Mouse (Mus musculus): ENCODE measurements around the gene Pak2.
"Not testable (repeated sequence)": the region's sequence is repeated elsewhere in the genome, so short reads cannot be mapped to it uniquely, and the experiment has no call there.

Pak2 gene

DNA sequence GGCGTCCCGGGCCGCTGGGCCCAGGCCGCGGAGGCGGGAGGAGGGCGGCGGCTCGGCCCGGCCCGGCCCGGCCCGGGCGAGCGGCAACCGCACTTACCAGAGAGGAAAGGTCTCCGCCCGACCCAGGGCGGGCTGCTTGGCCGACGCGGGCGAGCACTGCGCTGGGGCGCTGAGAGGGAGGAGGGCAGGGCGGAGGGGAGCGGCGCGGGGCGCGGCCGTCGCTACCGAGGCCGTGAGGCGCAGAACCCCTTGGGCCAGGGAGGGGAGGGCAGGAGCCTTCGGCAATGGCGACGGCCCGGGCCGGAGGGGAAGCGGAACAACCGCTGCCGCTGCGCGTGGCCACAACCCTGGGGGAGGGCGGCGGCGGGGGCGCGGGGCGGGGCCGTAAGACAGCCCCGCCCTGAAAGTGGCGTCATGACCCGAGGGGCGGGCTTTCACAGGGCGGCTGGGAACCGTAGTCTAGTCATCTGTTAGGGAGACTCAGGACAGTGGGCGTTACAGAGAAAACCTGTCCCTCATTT lies at the start of gene Pak2:
Gene Pak2, minus strand, starts transcription at position 352 of the 521 bp plus-strand sequence.
- peak; percentile 65 to 88 for DNase-seq (ENCODE audit: low spot score in 2 of 2)

DNA sequence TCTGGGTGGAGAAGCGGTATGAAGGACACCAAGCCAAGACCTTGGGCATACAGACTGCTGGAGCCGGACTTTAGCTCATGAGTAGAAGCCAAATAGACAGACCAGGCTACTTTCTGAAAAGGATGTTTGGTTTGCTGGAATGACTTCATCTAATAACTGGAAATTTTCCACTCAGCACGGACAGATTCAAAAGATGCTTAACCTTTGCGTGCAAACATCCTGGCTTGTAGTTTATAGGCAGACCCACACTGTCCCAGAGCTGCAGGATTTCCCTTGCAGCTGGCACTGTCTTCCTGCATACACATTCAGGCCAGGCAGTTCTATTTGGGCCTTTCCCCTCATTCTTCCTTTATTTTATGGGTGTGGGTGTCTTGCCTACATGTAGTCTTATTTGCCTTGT lies 47.9 kb upstream of the Pak2 start:
- no peak for DNase-seq (ENCODE audit: low spot score in 2 of 2)

DNA sequence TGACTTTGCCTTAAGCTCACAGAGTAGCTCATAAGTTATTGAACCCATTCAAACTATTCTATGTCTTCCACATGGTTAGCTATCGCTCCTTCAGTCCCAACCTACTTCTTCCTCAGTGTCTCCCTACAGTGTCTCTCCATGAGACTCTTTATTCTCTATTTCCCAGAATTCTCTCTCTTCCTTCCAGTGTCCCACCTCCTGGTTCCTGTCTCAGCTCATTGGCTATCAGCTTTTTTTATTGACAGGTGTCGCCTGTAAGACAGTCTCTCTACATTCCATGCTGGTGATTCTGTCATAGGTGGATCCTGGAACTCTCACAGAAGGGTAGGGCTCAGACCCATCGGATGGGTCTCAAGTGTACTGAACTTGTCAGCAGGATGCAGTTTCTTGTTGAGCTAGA lies 46.2 kb upstream of the Pak2 start:
- DNase-seq (ENCODE audit: low spot score in 2 of 2), result no peak

DNA sequence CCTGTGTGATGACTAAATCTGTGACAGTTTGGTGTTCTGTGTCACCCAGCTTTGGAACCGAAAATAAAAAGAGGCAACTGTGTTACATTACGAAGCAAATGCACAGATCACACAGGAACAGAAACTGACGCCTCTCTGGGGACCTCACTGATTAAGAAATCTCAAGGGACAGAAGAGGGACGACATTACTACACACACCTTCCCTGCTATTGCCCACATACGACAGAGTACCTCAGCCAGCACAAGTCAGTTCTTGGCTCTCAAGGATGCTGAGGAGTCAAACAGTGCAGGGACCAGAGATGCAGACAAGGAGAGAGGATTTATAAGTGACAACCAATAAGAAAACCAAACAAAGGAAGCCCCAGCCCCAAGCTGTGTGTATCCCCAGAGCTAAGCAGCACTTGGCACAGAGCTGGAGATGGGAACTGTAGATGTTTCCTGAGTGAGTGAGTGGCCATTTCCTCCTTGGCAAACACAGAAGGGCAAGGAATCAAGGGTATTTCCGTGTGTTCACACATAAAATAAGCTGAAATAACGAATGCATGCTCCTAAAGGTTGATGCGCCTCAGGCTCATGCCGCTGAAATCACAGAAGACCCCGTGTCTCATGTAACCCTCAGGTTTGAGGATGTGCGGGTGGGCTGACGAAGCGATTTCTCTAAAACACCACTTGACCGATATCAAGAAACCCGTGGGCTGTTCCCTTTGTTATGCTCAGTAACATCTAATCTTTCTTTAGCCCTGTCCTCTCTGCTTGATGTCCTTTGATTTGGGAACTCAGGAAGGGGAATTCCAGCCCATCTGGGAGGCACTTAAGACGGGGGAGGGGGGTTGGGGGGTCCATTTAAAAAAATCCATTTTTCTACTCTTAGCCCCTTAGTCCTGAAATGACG lies 45.5 kb upstream of the Pak2 start:
- no peak for DNase-seq (ENCODE audit: low spot score in 2 of 2)

DNA sequence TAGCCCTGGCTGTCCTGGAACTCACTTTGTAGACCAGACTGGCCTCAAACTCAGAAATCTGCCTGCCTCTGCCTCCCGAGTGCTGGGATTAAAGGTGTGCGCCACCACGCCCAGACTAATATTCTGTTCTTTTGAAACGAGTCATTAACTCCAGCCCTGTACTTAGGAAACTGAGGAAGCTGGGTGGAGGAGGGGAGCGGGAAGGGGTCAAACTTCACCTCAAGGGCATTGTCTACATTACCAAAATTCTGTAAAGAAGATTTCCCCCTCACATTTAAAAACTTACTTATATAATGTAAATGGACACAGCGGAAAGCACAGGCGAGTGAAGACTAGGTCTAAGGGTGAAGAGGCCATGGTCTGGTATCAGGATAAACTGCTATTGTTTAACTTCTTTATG lies 44.9 kb upstream of the Pak2 start:
- no peak for DNase-seq (ENCODE audit: low spot score in 2 of 2)

DNA sequence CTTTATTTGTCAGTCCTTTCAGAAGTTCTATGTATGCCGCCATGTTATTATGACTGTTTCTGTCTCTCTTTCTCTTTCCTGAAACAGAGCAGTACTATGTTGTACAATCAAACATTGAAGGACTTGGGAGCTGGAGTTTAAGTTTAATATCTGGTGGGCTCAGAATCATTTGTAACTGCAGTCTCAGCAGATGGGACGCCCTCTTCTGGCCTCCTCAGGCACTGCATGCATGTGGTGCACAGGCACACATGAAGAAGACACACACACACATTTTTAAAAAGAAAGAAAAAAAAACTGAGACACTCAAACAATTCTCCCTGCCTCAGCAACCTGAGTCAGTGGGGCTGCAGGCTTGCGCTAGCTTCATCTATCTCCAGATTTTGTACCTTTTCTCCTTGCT lies 41.3 kb upstream of the Pak2 start:
- DNase-seq (ENCODE audit: low spot score in 2 of 2), result no peak

DNA sequence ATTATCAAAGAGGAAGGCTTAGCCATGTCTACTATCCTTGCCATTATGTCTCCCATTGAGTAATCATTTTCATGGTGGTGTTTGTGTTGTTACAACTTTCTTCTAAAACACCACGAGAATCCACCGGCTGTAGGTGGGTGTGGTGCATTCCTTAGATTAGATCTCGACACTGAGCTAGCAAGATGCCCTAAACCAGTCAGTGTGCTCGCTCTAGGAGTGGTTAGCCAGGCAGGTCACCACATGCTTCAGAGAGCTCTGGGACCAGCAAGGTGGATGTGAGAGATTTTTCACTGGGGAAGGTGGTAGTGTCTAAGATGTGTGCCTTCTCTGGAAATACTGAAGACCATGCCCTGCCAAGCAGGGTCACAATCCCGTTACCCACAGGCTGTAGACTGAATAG lies 37.0 kb upstream of the Pak2 start:
- DNase-seq (ENCODE audit: low spot score in 2 of 2), result no peak

DNA sequence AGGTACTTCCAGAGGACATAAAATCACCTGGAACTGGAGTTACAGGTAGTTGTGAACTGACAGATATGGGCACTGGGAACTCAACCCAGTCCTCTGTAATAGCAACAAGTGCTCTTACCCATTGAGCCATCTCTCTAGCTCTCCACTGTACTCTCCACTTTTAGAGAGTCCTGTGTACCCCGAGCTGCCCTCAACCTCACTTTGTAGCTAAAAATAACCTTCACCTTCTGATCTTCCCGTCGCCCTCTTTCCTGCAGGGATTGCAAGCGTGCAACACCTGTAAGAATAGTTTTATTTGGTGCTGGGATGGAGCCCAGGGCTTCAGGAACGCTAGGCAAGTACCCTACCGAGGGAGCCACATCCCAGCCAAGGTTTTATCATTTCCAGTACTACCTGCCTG lies 36.6 kb upstream of the Pak2 start:
- no peak for DNase-seq (ENCODE audit: low spot score in 2 of 2)

DNA sequence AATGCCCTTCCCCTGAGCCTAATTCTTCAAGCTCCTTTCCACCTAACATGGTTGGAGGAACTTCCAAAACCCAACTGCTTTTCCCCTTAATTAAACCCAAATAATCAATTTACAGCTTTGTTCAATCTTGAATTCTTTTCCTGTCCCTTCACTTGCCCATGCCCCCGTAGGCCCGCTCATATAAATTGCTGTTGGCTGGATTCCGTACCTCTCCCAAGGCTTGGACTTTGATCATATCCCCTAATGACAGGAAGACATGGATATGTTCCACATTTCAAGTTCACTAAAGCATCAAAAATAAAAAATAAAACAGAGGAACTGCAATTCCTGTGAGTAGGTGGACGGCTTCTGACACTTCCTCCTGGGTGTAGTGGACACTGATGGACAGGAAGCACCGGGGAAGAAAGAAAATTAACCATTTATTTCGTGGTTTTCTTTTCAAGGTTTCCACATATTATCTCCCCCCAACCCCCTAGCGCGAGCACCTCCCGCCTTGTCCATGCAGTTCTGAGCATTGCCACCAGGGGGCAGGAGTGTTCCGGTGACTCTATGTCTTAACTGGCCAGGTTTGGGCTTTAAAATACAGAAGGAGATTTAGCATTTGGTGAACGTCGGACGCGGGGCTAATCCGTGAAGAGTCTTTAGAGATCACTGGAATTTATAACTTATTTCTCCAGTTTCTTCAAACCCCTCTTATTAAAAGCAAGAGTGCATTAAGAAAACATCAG lies 36.0 kb upstream of the Pak2 start:
- peak; percentile 85 to 86 for DNase-seq (ENCODE audit: low spot score in 2 of 2)

DNA sequence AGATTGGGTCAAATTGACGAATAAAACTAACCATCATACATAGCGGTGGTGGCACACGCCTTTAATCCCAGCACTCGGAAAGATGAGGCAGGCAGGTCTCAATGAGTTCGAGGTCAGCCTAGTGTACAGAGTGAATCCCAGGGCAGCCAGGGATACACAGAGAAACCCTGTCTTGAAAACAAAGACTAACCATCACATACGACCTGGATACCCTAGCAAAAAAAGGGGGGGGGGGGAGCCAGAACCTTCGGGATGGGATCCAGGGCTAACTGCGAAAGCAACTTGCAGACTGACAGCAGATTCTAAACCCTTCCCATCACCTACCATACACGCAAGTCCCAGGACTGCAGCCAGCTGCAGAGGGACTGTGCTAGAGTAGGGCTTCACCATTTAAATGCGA lies 35.3 kb upstream of the Pak2 start:
- no peak for DNase-seq (ENCODE audit: low spot score in 2 of 2)

DNA sequence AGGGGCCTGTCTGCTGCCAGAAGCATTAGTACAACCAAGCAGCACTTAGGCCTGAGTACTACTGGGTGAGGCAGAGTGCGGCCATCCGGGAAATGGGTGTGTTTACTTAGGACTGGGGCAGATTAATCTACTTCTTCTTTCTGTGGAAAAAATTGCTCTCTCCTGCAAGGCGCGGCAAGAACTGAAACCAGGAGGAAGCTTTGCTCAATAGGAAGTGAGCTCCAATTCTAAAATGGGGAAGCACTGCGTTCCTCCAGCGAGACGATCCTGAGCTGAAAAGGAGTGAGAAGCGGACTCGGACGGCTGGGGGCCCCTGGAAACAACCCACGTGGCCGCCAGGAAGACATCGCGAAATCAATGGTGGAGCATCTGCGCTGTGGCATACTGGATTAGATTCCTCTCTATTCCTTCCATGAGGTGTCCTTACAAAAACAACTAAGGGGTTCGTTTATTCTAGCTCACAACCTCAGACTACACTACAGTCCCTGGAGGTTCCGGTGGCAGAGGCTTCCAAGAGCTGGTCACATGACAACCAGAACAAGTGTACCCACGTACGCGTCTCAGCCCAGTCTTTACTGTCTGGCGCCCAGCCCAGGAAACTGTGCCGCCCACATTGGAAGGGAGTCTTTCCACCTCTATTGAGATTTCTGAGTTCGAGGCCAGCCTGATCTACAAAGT lies 34.5 kb upstream of the Pak2 start:
- peak in 1 of 2 experiments; percentile 9 for DNase-seq (ENCODE audit: low spot score in 2 of 2)

DNA sequence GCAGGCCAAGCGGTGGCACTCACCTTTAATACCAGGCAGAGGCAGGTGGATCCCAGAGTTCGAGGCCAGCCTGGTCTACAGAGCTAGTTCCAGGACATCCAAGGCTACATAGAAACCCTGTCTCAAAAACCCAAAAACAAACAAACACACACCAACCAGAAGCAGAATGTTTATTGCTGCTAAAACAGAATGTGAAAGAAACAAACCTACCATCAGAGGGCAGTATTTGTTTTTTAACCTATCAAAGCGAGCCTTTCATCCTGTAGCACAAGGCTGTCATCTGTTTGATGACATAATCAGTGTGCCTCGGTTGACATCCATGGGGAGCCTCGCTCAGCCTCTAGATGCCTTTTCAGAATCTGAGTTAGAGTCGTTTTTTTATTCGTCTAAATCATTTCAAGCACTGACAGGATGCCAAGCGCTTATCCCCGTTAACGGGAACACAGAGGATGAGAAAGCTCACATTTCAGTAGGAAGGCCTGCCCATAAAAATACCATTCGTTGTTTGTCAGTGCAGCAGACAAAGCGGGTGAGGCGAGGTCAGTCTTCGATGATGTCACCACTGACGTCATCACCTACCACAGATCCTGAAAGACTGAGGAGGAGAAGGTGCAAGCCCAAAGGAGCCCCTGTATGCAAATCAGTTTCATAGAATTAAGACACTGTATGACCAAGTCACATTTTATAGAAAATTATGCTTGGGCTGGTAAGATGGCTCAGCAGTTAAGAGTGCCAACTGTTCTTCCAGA lies 32.0 kb upstream of the Pak2 start:
- no peak for DNase-seq (ENCODE audit: low spot score in 2 of 2)

DNA sequence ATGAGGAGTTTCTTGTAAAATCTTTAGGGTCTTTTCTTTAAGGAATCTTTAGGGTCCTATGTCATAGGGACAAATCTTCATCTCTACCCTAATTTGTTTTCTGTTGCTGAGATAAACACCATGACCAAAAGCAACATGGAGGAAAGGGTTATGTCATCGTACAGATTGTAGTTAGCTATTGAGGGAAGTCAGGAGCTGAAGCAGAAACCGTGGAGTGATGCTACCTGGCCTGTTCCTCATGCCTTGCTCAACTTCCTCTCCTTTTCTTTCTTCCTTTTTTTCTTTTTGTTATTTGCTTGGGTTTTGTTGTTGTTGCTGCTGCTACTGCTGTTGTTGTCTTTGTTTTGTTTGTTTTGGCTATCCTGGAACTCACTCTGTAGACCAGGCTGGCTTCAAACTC lies 29.4 kb upstream of the Pak2 start:
- no peak for DNase-seq (ENCODE audit: low spot score in 2 of 2)

DNA sequence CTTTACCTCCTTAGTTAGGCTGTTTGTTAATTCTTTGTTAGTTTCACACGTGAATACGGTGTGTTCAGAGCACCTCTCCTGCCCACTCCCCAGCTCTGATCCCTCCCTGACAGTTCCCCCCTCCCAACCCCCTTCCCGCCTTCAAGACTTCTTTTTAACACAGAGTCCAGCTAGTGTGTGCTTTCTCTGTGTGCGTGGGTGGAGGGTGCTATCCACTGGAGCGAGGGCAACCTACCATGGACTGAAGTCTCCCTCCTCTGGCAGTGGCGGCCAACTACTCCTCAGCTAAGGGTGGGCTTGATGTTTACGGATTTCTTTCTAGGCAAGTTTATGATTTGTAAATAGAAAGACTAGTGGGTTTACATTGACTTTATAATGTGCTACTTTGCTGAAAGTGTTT lies 29.0 kb upstream of the Pak2 start:
- no peak for DNase-seq (ENCODE audit: low spot score in 2 of 2)

DNA sequence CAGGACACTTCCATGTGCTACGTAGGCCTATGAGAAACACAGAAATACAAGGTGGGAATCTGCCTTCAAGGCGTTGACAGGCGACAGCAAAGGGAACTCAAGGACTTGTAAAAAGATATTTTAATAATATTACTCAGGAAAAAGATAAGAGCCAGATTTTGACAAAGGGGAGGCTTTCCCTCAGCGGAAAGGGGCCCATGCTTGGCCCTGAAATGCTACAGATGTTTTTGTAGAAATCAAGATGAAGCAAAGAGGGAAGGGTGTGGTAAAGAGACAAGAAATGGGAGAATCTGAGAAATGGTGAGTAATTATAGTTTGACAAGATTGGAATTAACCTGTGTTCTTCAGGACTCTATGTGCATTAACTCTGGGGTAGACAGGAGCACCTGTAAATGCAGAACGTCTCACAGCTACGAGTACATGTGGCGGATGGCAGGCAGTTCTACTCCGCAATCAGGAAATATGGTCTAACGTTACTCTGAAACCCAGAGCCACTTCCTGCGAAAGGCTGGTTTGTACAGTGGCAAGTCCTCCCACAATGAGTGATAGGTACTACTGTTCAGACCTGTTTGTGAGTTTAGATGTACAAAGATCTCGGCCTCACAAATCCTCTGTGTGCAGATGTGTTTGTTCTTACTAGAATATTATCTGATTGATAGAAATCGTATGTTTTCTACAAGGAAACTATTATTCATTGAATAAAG lies 28.4 kb upstream of the Pak2 start:
- no peak for DNase-seq (ENCODE audit: low spot score in 2 of 2)

DNA sequence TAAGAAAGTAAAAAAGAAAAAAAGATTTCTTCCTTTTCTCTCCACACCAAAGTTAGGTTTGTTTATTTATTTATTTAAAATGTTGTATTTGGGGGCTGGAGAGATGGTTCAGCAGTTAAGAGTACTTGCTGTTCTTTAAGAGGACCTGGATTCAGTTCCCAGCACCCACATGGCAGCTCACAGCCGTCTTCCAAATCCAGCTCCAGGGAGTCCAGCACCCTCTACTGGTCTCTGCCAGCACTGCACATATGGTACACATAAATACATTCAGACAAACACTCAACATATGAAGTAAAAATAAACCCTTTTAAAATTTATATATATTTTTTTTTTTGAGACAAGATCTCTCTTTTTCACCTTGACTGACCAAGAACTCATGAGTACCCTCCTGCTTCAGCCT lies 26.6 kb upstream of the Pak2 start:
- no peak for DNase-seq (ENCODE audit: low spot score in 2 of 2)

DNA sequence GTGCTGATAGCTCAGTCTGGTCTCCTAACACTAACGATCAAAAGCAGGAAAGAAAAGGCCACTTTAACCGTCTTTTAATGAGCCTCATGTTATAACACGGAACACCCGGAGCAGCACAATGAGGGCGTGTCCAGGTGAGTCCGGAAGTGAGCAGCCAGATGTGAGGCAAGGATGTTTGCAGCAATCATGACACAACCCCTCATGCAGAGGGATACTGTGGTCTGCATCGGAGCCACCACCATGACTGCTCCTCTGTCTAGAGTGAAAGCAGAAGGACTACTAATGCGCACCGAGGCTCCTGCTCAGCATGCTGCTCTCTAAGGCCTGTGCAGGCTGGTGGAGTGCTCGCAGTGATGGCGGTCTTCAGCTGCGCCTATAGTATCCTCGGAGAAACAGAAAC lies 23.2 kb upstream of the Pak2 start:
- DNase-seq (ENCODE audit: low spot score in 2 of 2), result no peak

DNA sequence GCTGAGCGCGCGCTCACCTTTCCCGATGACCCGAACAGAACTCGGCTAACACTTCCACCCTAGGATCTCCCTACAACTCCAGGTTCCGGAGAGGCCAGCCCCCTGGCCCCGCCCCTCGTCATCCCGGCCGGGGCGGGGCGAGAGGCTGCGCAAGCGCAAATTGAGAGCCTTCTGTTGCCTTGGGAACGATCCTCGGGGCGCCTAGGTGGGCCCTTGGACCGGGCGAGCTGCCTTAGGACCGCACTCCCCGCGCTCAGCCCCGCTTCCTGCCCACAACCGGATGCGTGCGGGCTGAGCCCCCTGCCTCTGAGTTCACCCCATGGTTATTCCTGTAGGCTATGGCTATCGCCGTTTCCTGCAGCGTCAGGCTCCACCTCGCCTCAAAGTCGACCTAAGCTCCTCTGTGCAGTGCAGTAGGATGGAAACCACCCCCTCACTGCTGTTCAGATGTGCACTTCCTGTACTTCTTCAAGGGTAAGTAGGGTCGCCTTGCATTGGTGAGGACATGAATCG lies 20.6 kb upstream of the Pak2 start, which contains the start of the genes Pigx and Cep19:
Gene Pigx, minus strand, starts transcription at position 103 of the 513 bp plus-strand sequence.
Gene Cep19, plus strand, starts transcription at position 163 of the 513 bp plus-strand sequence.
- peak; percentile 64 to 87 for DNase-seq (ENCODE audit: low spot score in 2 of 2)

DNA sequence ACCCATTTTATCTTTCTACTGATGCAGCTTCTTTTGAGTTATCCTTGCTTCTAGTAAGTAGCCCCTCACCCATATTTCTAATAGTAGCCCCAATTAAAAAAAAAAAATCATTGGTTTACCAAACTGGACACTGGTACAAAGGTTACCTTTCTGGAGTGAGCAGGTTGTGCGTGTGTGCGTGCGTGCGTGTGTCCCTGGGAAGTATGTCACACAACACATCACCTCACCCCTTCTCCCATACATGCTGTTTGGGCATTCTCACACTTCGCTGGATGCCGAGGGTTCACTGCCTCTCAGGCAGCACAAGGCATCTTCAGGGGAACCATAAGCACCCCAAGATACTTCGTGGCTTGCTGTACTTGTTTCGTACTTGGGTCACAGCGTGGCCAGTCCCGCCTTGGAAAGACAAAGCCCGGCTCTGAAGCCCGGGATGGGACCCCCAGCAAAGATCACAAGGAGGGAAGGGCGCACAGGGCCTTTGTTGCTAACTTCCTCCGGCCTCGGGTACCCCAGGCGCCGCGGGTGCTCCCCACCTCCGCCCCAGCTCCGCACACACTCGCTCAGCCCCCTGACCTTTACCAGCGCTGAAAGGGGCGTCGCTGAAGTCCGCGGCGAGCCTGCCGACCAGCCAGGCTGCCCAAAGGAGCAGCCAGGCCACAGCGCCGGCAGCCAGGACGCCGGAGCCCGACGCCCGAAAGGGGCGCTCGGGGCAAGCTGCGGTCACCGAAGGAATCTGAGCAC lies 19.9 kb upstream of the Pak2 start:
- DNase-seq (ENCODE audit: low spot score in 2 of 2), result no peak

DNA sequence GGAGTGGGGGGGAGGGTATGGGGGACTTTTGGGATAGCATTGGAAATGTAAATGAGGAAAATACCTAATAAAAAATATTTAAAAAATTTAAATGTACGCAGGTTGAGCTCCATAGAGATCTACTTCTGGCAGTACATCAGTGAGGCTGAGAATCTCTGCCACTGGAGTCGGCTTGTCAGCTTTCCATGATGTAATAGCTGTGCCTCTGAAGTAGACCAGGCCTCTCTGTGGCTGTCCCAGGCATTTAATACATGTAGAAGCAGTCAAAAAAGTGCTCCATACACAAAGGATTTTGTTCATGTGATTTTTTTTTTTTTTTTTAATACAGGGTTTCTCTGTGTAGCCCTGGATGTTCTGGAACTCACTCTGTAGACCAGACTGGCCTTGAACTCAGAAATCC lies 18.6 kb upstream of the Pak2 start:
- not testable (repeated sequence) for DNase-seq (ENCODE audit: low spot score in 2 of 2)
